Mouse (Mus musculus) adrenal gland, postnatal 36 days (tissue): ENCODE results near the gene Olfr1309. TPM values are rescaled to one million over a fixed set of nuclear protein-coding genes. Genes with fewer than 3 reads are reported as not detected.
"Not testable (repeated sequence)": the region's sequence is repeated elsewhere in the genome, so short reads cannot be mapped to it uniquely, and the experiment has no call there.

ENCODE experiments used
- DNase-seq, 2 experiments: peaks; one replicate each; pipeline ENCODE4 v3.0.0; 2021; ENCODE audit warnings: mixed read lengths in 1 of 2
- long read RNA-seq, 2 experiments: library from polyadenylated mRNA; stranded (forward); transcript quantifications; one replicate each; pipeline ENCODE4 v2.0.0; 2021; ENCODE audit warnings: borderline sequencing depth in 2 of 2
- total RNA-seq, 2 experiments: library from RNA; stranded (reverse); gene quantifications; 2 replicates each; pipeline ENCODE4 v1.2.3; 2021

The Olfr1309 gene
- total RNA-seq, result not detected
- long read RNA-seq, experiment 1, result 0 reads
- long read RNA-seq, experiment 2, result 0 reads

DNA sequence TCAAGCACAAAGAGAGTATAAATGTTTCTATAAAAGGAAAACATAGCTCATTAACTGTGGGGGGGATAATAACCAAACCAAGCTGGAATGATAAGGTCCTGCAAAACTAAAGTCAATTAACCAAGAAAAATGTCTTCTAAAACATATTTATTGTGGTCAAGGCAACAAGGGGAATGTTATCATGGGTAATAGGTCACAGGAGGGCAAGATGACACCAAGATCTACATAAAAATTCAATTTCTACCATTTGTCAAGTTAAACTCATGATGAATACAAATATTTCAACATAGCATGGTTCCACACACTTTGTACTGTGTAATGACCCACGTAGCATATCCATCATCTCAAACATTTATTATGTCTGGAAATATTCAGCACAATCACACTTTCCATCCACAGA is at the start of gene Olfr1309:
Olfr1309 (minus strand) TSS at position 101 of the 400 bp plus-strand sequence.
- DNase-seq, result no peak

DNA sequence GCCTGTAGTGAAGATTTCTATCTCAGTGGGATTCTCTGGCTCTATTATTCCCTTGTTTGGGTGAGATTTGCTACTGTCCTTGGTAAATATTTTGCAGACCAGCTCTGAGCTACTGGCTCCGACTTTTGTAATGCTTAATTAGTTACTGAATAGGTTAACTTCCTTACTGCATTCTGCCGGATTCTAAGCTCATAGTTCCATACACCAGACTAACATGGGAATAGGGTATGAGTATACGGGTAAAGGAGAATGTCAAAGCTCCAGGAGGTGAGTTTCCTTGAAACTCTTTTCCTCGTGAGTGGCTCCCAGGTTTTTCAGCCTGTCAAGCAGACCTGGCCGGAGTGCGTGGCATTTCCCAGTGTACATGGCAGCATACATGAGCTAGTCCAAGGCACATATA is 36.9 kb upstream of the Olfr1309 start:
- DNase-seq, result not testable (repeated sequence)

DNA sequence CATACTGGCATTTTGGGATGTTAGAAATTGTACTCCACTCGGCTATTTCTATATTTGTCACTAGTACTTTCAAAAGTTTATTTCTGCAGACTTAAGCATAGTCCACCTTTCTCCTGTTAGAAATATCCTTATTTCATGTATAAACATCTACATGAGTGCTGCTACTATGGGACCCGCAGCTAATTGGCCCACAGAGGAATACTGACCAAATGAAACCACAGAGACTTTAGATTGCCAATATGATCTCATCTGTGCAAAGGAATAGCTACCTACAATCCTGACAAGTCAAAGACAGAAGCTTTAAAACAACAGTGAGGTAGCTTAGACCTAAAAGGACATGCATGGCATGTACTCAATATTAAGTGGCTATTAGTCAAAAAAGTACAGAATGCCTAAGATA is 34.2 kb upstream of the Olfr1309 start, which contains the start of gene Olfr1311:
Olfr1311 (minus strand) TSS at position 101 of the 400 bp plus-strand sequence.
- no peak for DNase-seq

DNA sequence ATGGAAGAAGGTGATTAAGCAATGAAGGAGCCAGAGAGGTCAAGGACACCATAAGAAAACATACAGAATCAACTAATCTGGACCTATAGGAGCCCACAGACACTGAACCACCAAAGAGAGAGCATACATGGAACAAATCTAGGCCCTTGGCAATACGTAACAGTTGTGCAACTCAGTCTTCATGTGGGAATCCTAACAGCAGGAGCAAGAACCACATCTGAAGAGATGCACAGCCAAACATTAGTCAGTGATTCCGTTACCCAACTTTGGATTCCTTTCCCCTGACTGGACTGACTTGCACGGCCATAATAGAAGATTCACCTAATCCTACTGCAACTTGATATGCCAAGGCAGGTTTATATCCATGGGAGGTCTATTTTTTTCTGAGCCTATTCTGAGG is 24.8 kb upstream of the Olfr1309 start:
- no peak for DNase-seq

DNA sequence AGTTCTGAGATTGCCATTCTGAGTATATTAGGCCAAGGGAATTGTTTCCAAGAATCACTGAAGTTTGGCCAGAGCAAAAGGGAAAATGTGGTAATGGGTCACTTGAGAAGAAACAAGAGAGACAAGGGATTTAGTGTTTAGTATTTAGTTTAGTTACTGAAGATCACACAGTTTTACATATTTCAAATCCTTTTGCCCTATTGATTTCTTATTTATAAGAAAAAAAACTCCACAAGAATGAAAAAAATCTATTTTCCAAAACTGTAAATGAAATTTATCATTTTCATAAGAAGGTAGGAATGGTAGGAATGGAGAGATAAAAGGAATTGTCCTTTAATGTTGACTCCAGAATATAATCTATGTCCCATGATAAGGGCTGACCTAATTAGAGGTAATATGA is 22.5 kb upstream of the Olfr1309 start, which contains the start of gene Olfr1310:
Olfr1310 (minus strand) TSS at position 101 of the 400 bp plus-strand sequence.
- no peak for DNase-seq

DNA sequence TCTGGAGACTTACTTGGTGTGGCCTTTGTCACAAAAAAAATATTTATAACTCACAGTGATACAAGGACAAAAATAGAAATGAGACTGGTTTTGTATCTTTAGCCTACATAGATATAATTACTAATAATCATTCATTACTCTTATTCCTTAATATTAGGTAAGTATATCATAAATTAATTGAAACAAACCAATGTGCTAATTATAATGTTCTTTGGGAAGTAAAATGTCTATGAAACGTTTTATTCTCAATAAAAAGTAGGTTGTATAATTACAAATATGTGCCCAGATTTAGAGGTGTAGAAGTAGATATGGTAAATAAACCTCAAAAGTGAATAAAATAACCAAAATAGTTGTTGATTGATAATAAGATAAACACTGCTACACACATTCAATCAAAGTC is 25.2 kb downstream of the Olfr1309 start, which contains the start of gene Olfr1308:
Olfr1308 (minus strand) TSS at position 101 of the 400 bp plus-strand sequence.
- no peak for DNase-seq

DNA sequence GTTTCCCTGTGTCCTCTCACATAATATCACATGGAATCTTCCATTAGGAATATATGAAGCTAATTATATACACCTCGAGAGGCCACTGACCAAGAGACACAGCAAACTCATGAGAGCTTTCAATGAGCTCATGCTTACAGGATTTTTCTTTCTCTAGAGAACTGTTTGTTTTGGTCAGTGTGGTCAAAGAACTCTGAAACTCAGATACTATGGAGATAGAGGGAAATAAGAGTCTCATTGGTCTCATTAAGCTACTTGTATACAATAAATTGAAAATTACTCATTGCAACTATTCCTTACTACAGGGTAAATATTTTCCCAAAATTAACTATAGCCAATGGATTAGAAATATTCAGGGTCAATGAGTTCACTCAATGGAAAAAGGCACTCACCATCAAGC is 40.7 kb downstream of the Olfr1309 start, which contains the start of gene Olfr1307:
Olfr1307 (minus strand) TSS at position 101 of the 400 bp plus-strand sequence.
- no peak for DNase-seq

Other genes starting within 250 kb of the Olfr1309 start
- gene Olfr1301, start 239.3 kb downstream of the Olfr1309 start, total RNA-seq, result not detected
- gene Olfr1302, start 212.9 kb downstream of the Olfr1309 start, total RNA-seq, result not detected
- gene Olfr1303, start 169.9 kb downstream of the Olfr1309 start, total RNA-seq, result not detected
- not detected for gene Olfr1305, start 113.1 kb downstream of the Olfr1309 start, total RNA-seq
- not detected for gene Olfr1306, start 74.0 kb downstream of the Olfr1309 start, total RNA-seq
- gene Olfr1307, start 40.8 kb downstream of the Olfr1309 start, total RNA-seq, result under 1 TPM in 1 of 2 experiments, not detected in 1; 0.03 TPM
- not detected for gene Olfr1308, start 25.3 kb downstream of the Olfr1309 start, total RNA-seq
- not detected for gene Olfr1310, start 22.4 kb upstream of the Olfr1309 start, total RNA-seq
- not detected for gene Olfr1311, start 34.1 kb upstream of the Olfr1309 start, total RNA-seq
- not detected for gene Olfr1312, start 60.0 kb upstream of the Olfr1309 start, total RNA-seq
- not detected for gene Olfr1313, start 87.6 kb upstream of the Olfr1309 start, total RNA-seq
- gene Olfr1314, start 106.5 kb upstream of the Olfr1309 start, total RNA-seq, result not detected
- gene Olfr1315-ps1, start 125.2 kb upstream of the Olfr1309 start, total RNA-seq, result not detected
- gene Olfr1316, start 144.7 kb upstream of the Olfr1309 start, total RNA-seq, result not detected
- not detected for gene Olfr1317, start 150.0 kb upstream of the Olfr1309 start, total RNA-seq
- not detected for gene Olfr1318, start 163.9 kb upstream of the Olfr1309 start, total RNA-seq
- gene Lpcat4, start 249.2 kb upstream of the Olfr1309 start, total RNA-seq, result 1 to 10 TPM; 2.8 to 5.9 TPM